Mouse (Mus musculus): ENCODE results near the gene Isoc2b. TPM values are rescaled to one million over a fixed set of nuclear protein-coding genes. Genes with fewer than 3 reads are reported as not detected.

The Isoc2b gene
- total RNA-seq, 2 experiments from 2014 or later = 2.4 TPM

Other genes with a start within 250 kb of the Isoc2b start
- gene Tmem86b, start 238.8 kb downstream of the Isoc2b start, total RNA-seq (2021) = 1 to 10 TPM; 2.1 to 3.1 TPM
- 10 to 100 TPM; 44.2 to 45.0 TPM for gene Ppp6r1, start 211.2 kb downstream of the Isoc2b start, total RNA-seq (2021)
- 10 to 100 TPM; 19.7 to 20.3 TPM for gene Hspbp1, start 185.2 kb downstream of the Isoc2b start, total RNA-seq (2021)
- gene Brsk1, start 179.7 kb downstream of the Isoc2b start, total RNA-seq (2021) = 1 to 10 TPM; 1.8 to 2.3 TPM
- gene Tmem150b, start 145.0 kb downstream of the Isoc2b start, total RNA-seq (2021) = under 1 TPM in 1 of 2 experiments, not detected in 1; 0.12 TPM
- gene Kmt5c, start 130.1 kb downstream of the Isoc2b start, total RNA-seq (2021) = 10 to 100 TPM; 18.9 to 19.9 TPM
- gene Cox6b2, start 117.2 kb downstream of the Isoc2b start, total RNA-seq (2021) = 1 to 10 TPM; 2.6 to 2.9 TPM
- gene Fam71e2, start 99.0 kb downstream of the Isoc2b start, total RNA-seq (2021) = not detected
- gene Il11, start 87.4 kb downstream of the Isoc2b start, total RNA-seq (2021) = under 1 TPM in 1 of 2 experiments, not detected in 1; 0.13 TPM
- not detected for gene Tmem190, start 87.3 kb downstream of the Isoc2b start, total RNA-seq (2021)
- 1 to 10 TPM; 2.5 to 4.1 TPM for gene Tmem238, start 80.6 kb downstream of the Isoc2b start, total RNA-seq (2021)
- 100 to 1,000 TPM; 613 to 657 TPM for gene Rpl28, start 77.4 kb downstream of the Isoc2b start, total RNA-seq (2021)
- gene Ube2s, start 57.7 kb downstream of the Isoc2b start, total RNA-seq (2021) = 10 to 100 TPM; 79.5 to 80.4 TPM
- gene Shisa7, start 25.6 kb downstream of the Isoc2b start, total RNA-seq (2021) = not detected
- 10 to 100 TPM; 15.8 to 16.7 TPM for gene Isoc2a, start 6.9 kb upstream of the Isoc2b start, total RNA-seq (2021)
- not detected for gene Gm36210, start 36.3 kb upstream of the Isoc2b start, total RNA-seq (2021)
- gene Zfp628, start 45.0 kb upstream of the Isoc2b start, total RNA-seq (2021) = 1 to 10 TPM; 7.9 to 8.4 TPM
- gene Nat14, start 51.8 kb upstream of the Isoc2b start, total RNA-seq (2021) = 1 to 10 TPM; 2.4 to 3.3 TPM
- gene Ssc5d, start 55.5 kb upstream of the Isoc2b start, total RNA-seq (2021) = 10 to 100 TPM; 28.5 to 33.4 TPM
- 10 to 100 TPM; 39.9 to 51.4 TPM for gene Sbk2, start 94.1 kb upstream of the Isoc2b start, total RNA-seq (2021)
- gene Sbk3, start 100.9 kb upstream of the Isoc2b start, total RNA-seq (2021) = 1 to 10 TPM in 1 of 2 experiments, under 1 TPM in 1; 0.33 to 1.0 TPM
- 10 to 100 TPM in 1 of 2 experiments, 1 to 10 TPM in 1; 9.0 to 10.5 TPM for gene Zfp579, start 125.9 kb upstream of the Isoc2b start, total RNA-seq (2021)
- 1 to 10 TPM; 5.8 to 6.0 TPM for gene Zfp524, start 144.2 kb upstream of the Isoc2b start, total RNA-seq (2021)
- gene Fiz1, start 144.4 kb upstream of the Isoc2b start, total RNA-seq (2021) = 10 to 100 TPM; 16.3 to 16.5 TPM
- not detected for gene Gm44973, start 145.2 kb upstream of the Isoc2b start, total RNA-seq (2021)
- gene Zfp865, start 150.1 kb upstream of the Isoc2b start, total RNA-seq (2021) = 10 to 100 TPM; 12.6 to 13.4 TPM
- gene Ccdc106, start 150.3 kb upstream of the Isoc2b start, total RNA-seq (2021) = under 1 TPM; 0.31 to 0.33 TPM
- gene 4632433K11Rik, start 163.9 kb upstream of the Isoc2b start, total RNA-seq (2021) = not detected
- 1 to 10 TPM; 4.3 to 5.0 TPM for gene Zfp784, start 168.2 kb upstream of the Isoc2b start, total RNA-seq (2021)
- gene Zfp580, start 181.3 kb upstream of the Isoc2b start, total RNA-seq (2021) = 1 to 10 TPM; 5.6 to 6.6 TPM
- 10 to 100 TPM; 52.0 to 62.2 TPM for gene U2af2, start 191.9 kb upstream of the Isoc2b start, total RNA-seq (2021)
- 100 to 1,000 TPM; 100 to 107 TPM for gene Epn1, start 210.0 kb upstream of the Isoc2b start, total RNA-seq (2021)
- gene Rfpl4, start 246.7 kb upstream of the Isoc2b start, total RNA-seq (2021) = not detected

Measured in gastrocnemius, postnatal 14 days (tissue).